Mouse (Mus musculus) heart, embryonic 10.5 days (tissue): ENCODE data around the gene Atg2b. TPM values are rescaled to one million over a fixed set of nuclear protein-coding genes. Genes with fewer than 3 reads are reported as not detected.

ENCODE experiments used
- DNase-seq: peaks from one replicate; pipeline ENCODE4 v3.0.0-alpha.2; 2017; ENCODE audit warnings: low spot score
- H3K27ac ChIP-seq: fragments of 300-500 bp; sonication (generic); 2 replicates; pipeline ENCODE4 v1.5.1; 2016; ENCODE audit warnings: mild to moderate bottlenecking
- H3K27me3 ChIP-seq: fragments of 300-500 bp; sonication (generic); 2 replicates; pipeline ENCODE4 v1.6.1; 2016; ENCODE audit warnings: mild to moderate bottlenecking; ENCODE audit not compliant: poor library complexity, insufficient read depth, severe bottlenecking
- H3K36me3 ChIP-seq: fragments of 300-500 bp; sonication (generic); 2 replicates; pipeline ENCODE4 v1.6.1; 2016; ENCODE audit warnings: mild to moderate bottlenecking, moderate library complexity
- H3K4me1 ChIP-seq: fragments of 300-500 bp; sonication (generic); 2 replicates; pipeline ENCODE4 v1.6.1; 2016; ENCODE audit warnings: mild to moderate bottlenecking
- H3K4me3 ChIP-seq: fragments of 300-500 bp; sonication (generic); 2 replicates; pipeline ENCODE4 v1.5.1; 2016; ENCODE audit warnings: mild to moderate bottlenecking, moderate library complexity
- H3K9me3 ChIP-seq: fragments of 300-500 bp; sonication (generic); 2 replicates; pipeline ENCODE4 v1.6.1; 2016; ENCODE audit warnings: mild to moderate bottlenecking, moderate library complexity
- WGBS: fragments of 180-500 bp; shearing (Covaris S2); methylation state at CpG from one replicate; pipeline ENCODE4 v1.1.7; 2016; 5-methylcytosine and 5-hydroxymethylcytosine counted together
- polyA plus RNA-seq: library from polyadenylated mRNA; unstranded; fragments of >200 nt; fragmentation: Nextera tagmentation; extraction: Ambion mirVana; gene quantifications from 2 replicates; pipeline ENCODE4 v1.2.1, GENCODE M21; 2016

Atg2b gene
- polyA plus RNA-seq, 1 experiment from 2014 or later = 13.0 TPM

DNA sequence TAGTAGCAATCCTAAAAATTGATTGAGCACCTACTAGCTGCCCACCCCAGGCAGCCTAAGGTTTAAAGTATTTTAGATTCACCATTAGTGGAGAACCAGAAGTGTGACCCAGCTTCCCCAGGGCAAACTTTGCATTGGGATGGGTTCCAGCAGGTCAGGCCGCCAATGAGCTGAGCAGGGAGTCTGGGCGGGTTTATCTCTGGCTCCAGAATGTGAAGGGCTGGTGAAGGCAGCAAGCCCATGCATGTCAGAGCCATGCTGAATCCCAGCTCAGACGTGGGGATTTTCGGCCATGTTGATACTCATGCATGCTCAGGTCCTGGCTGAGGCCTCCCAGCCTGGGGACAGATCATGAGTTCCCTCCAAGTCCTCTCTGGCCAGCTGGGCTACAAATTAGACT is 110.7 kb downstream of the Atg2b start:
- Histone ChIP-seq H3K4me3 (no peak overlapping the region), H3K4me1 (peaks cover 23% of the 10 kb centered on the region), H3K9me3 (no peaks in the 10 kb centered on the region), H3K27me3 (no peaks in the 10 kb centered on the region), H3K36me3 (no peaks in the 10 kb centered on the region), H3K27ac (no peak overlapping the region)
- WGBS = 85% methylated on average over 4 of the region's 4 CpGs
- no peak for DNase-seq

DNA sequence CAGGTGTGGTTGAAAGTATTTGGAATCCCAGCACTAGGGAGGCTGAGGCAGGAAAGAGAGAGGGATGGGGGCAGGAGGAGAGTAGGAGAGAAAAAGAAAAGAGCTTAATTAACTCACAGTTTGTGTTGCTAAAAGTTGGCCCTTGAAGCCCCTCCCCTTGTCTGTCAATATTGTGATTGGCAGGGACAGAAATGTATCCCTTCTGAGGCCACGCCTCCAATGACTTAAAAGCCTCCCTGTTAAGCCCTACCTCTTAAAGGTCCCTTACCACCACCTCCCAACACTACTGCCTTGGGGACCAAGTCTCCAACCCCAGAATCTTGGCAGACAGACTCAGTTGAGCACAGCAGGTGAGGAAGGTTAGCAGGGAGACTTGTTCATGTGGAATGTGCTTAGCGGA is 112.4 kb downstream of the Atg2b start:
- WGBS = 72% methylated on average over 2 of the region's 2 CpGs
- Histone ChIP-seq H3K9me3 (no peaks in the 10 kb centered on the region), H3K27ac (no peak overlapping the region), H3K27me3 (no peaks in the 10 kb centered on the region), H3K4me3 (no peak overlapping the region), H3K36me3 (no peaks in the 10 kb centered on the region), H3K4me1 (peaks cover 23% of the 10 kb centered on the region)
- DNase-seq = no peak

DNA sequence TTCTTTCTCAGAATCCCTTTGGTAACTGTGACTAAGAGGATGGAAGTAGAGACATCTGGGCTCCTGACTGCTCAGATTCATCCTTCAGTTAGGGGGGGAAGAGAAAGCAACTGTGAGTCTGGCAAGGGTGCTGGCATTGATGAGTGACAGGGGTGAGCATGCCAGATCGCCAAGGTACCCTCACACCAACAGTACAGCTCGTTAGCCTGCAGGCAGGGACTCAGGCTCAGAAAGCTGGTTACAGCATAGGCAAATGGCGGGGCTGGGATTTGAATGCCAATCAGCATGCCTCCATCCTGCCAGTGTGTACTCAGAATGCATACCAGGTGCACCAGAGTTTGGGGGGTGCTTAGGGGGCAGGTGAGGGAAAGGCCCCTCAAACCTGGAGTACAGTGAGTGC is 113.1 kb downstream of the Atg2b start:
- Histone ChIP-seq H3K9me3 (0 out of 2 replicates have a peak, but pooled peaks cover 5% of the 10 kb centered on the region), H3K4me1 (peaks cover 23% of the 10 kb centered on the region), H3K27ac (0 out of 2 replicates have a peak overlapping the region, but pooled peaks have one; percentile 18), H3K4me3 (no peak overlapping the region), H3K27me3 (no peaks in the 10 kb centered on the region), H3K36me3 (0 out of 2 replicates have a peak, but pooled peaks cover 2% of the 10 kb centered on the region)
- no peak for DNase-seq
- 69% methylated on average over 3 of the region's 3 CpGs for WGBS

Other genes with a start within 250 kb of the Atg2b start
- gene D430019H16Rik, start 231.4 kb downstream of the Atg2b start, polyA plus RNA-seq = 0.36 and 1.1 TPM in 2 replicates
- gene Bdkrb2, start 122.0 kb downstream of the Atg2b start, polyA plus RNA-seq = 1.4 and 2.4 TPM in 2 replicates
- gene Bdkrb1, start 82.1 kb downstream of the Atg2b start, polyA plus RNA-seq = 0.22 TPM in 1 of 2 replicates, not detected in the other
- 27.7 and 33.0 TPM in 2 replicates for gene Gskip, start 382 bp downstream of the Atg2b start, polyA plus RNA-seq
- 0.64 and 0.92 TPM in 2 replicates for gene Ak7, start 20.8 kb upstream of the Atg2b start, polyA plus RNA-seq
- 205 and 222 TPM in 2 replicates for gene Papola, start 99.5 kb upstream of the Atg2b start, polyA plus RNA-seq